Mouse (Mus musculus): ENCODE results near the gene Ecpas. TPM values are rescaled to one million over a fixed set of nuclear protein-coding genes. Genes with fewer than 3 reads are reported as not detected.

The Ecpas gene
- polyA plus RNA-seq, 1 experiment from 2014 or later: 13.4 TPM

DNA sequence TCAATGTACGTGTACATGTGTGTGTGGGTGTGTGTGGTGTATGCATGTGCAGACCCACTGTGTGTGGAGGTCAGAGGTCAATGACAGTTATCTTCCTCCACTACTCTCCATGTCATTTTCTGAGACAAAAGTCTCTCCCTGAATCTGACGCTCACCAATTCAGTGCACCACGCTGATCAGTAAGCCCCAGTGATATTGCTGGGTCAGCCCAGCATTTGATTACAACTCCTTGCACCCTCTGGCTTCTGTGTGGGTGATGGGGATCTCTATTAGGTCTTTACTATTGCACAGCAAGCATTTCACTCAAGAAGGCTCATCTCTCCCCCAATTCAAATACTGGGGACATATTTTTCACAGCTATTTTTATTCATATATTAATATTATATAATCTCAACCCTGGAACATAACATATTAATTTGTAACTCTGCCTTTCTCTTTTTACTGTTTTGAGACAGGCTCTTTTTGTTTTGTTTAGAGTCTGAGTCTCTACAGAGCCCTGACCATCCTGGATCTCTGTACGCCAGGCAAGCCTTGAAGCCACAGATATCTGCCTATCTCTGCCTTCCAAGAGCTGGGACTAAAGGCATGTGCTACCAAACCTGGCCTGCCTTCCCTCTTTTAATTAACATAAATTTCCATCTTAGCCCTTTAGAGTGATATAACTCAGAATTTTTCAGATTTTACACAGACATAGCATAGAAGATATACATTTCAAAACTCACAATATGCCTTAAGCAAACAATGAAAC is 22.3 kb downstream of the Ecpas start:
- TF ChIP-seq EP300 (optimal IDR thresholded peaks at IDR 0.05) (no peak), CTCF (IDR thresholded peaks at IDR 0.05; ENCODE audit: low read depth) (no peak)
- no peak overlapping the region for H3K4me2 ChIP-seq (replicated peaks; ENCODE audit: low read depth)
- H3K27me3 ChIP-seq (ENCODE audit: control insufficient read depth, insufficient read depth, low read length): no peaks in the 10 kb centered on the region
- no peaks in the 10 kb centered on the region for H3K4me1 ChIP-seq (replicated peaks; ENCODE audit: control insufficient read depth, insufficient read depth)
- ATAC-seq (ENCODE audit: low FRiP score, low TSS enrichment) (no peak), DNase-seq (ENCODE audit: low spot score) (no peak)
- 92% methylated on average over 4 of the region's 4 CpGs for WGBS
- no peak overlapping the region for H3K9ac ChIP-seq (ENCODE audit: low read length)
- no peaks in the 10 kb centered on the region for H3K9me3 ChIP-seq (ENCODE audit: control insufficient read depth, low read length)
- no peaks in the 10 kb centered on the region for H3K36me3 ChIP-seq (ENCODE audit: control insufficient read depth, insufficient read depth, low read length)
- H3K27ac ChIP-seq (replicated peaks): no peak overlapping the region
- no peak overlapping the region for H3K4me3 ChIP-seq (ENCODE audit: low read depth, low read length)

DNA sequence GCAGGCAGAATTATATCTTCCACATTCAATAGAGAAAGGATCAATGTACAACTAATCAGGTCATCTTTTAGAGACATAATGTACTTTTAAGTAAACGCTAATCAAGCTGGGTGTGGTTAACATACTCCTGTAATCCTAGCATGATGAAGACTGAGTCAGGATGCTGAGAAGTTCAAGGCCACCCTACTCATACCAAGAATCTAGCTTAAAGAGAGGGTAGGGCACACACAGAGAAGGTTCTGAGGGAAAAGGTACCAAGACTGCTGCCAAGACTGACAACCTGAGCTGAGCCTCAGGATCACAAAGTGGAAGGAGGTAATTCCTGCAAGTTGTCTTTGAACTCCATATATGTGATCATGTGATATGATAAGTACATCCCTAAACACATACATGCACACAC is 24.0 kb downstream of the Ecpas start:
- Histone ChIP-seq H3K36me3 (ENCODE audit: control insufficient read depth, insufficient read depth, low read length) (no peaks in the 10 kb centered on the region), H3K4me2 (replicated peaks; ENCODE audit: low read depth) (no peak overlapping the region), H3K9ac (ENCODE audit: low read length) (no peak overlapping the region), H3K4me1 (replicated peaks; ENCODE audit: control insufficient read depth, insufficient read depth) (no peaks in the 10 kb centered on the region), H3K27ac (replicated peaks) (no peak overlapping the region), H3K27me3 (ENCODE audit: control insufficient read depth, insufficient read depth, low read length) (no peaks in the 10 kb centered on the region), H3K4me3 (ENCODE audit: low read depth, low read length) (no peak overlapping the region), H3K9me3 (ENCODE audit: control insufficient read depth, low read length) (no peaks in the 10 kb centered on the region)
- DNase-seq (ENCODE audit: low spot score) (no peak), ATAC-seq (ENCODE audit: low FRiP score, low TSS enrichment) (no peak)
- 73% methylated on average over 1 of the region's 1 CpGs for WGBS
- no peak for TF ChIP-seq EP300 (optimal IDR thresholded peaks at IDR 0.05)
- TF ChIP-seq CTCF (IDR thresholded peaks at IDR 0.05; ENCODE audit: low read depth): no peak

GRCm38 (mm10) chr4:58887626-58888025 is 24.9 kb downstream of the Ecpas start:
- DNase-seq (ENCODE audit: low spot score) (no peak), ATAC-seq (ENCODE audit: low FRiP score, low TSS enrichment) (no peak)
- TF ChIP-seq CTCF (IDR thresholded peaks at IDR 0.05; ENCODE audit: low read depth) (peak; percentile 22), EP300 (optimal IDR thresholded peaks at IDR 0.05) (no peak)
- Histone ChIP-seq H3K4me1 (replicated peaks; ENCODE audit: control insufficient read depth, insufficient read depth) (no peaks in the 10 kb centered on the region), H3K9ac (ENCODE audit: low read length) (no peak overlapping the region), H3K27ac (replicated peaks) (no peak overlapping the region), H3K27me3 (ENCODE audit: control insufficient read depth, insufficient read depth, low read length) (no peaks in the 10 kb centered on the region), H3K4me3 (ENCODE audit: low read depth, low read length) (no peak overlapping the region), H3K4me2 (replicated peaks; ENCODE audit: low read depth) (no peak overlapping the region), H3K9me3 (ENCODE audit: control insufficient read depth, low read length) (no peaks in the 10 kb centered on the region), H3K36me3 (ENCODE audit: control insufficient read depth, insufficient read depth, low read length) (no peaks in the 10 kb centered on the region)
- 80% methylated on average over 3 of the region's 3 CpGs for WGBS

- no peak overlapping the region for H3K4me3 ChIP-seq (ENCODE audit: low read depth, low read length)
- no peak for TF ChIP-seq EP300 (optimal IDR thresholded peaks at IDR 0.05)
- H3K9ac ChIP-seq (ENCODE audit: low read length): no peak overlapping the region
- no peaks in the 10 kb centered on the region for H3K36me3 ChIP-seq (ENCODE audit: control insufficient read depth, insufficient read depth, low read length)
- no peak overlapping the region for H3K4me2 ChIP-seq (replicated peaks; ENCODE audit: low read depth)
- H3K27me3 ChIP-seq (ENCODE audit: control insufficient read depth, insufficient read depth, low read length): no peaks in the 10 kb centered on the region
- no peaks in the 10 kb centered on the region for H3K4me1 ChIP-seq (replicated peaks; ENCODE audit: control insufficient read depth, insufficient read depth)
- ATAC-seq (ENCODE audit: low FRiP score, low TSS enrichment): no peak
- WGBS: 85% methylated on average over 3 of the region's 3 CpGs
- DNase-seq (ENCODE audit: low spot score): no peak
- no peak overlapping the region for H3K27ac ChIP-seq (replicated peaks)
- no peaks in the 10 kb centered on the region for H3K9me3 ChIP-seq (ENCODE audit: control insufficient read depth, low read length)
Measured at GRCm38 (mm10) chr4:58886778-58887177, 25.8 kb downstream of the Ecpas start.

DNA sequence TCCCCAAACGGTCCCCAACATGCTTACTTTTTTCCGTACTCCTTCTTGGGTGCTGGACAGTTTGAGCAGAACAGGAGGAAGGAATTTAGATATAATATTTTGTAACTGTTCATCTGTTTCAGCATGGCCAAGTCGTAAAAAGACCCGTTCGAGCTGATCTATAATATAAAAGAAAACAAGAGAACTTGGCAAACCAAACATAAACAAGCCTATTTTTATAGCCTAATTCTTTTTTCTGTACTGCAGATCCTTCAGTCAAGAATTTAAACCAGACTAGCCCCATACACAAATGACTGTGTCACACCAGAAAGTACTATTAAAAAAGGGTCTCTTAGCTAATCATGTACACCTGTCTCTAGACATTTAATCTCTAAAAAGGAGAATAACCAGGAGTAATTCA is 27.2 kb downstream of the Ecpas start:
- Histone ChIP-seq H3K4me2 (replicated peaks; ENCODE audit: low read depth) (no peak overlapping the region), H3K9me3 (ENCODE audit: control insufficient read depth, low read length) (no peaks in the 10 kb centered on the region), H3K27me3 (ENCODE audit: control insufficient read depth, insufficient read depth, low read length) (no peaks in the 10 kb centered on the region), H3K36me3 (ENCODE audit: control insufficient read depth, insufficient read depth, low read length) (no peaks in the 10 kb centered on the region), H3K4me1 (replicated peaks; ENCODE audit: control insufficient read depth, insufficient read depth) (no peaks in the 10 kb centered on the region), H3K9ac (ENCODE audit: low read length) (no peak overlapping the region), H3K4me3 (ENCODE audit: low read depth, low read length) (no peak overlapping the region), H3K27ac (replicated peaks) (no peak overlapping the region)
- WGBS: 42% methylated on average over 5 of the region's 5 CpGs
- TF ChIP-seq CTCF (IDR thresholded peaks at IDR 0.05; ENCODE audit: low read depth): no peak
- DNase-seq (ENCODE audit: low spot score) (no peak), ATAC-seq (ENCODE audit: low FRiP score, low TSS enrichment) (no peak)

GRCm38 (mm10) chr4:58883841-58884240 is 28.7 kb downstream of the Ecpas start:
- no peak for ATAC-seq (ENCODE audit: low FRiP score, low TSS enrichment)
- WGBS: 74% methylated on average over 2 of the region's 2 CpGs
- Histone ChIP-seq H3K4me3 (ENCODE audit: low read depth, low read length) (no peak overlapping the region), H3K27ac (replicated peaks) (no peak overlapping the region), H3K9ac (ENCODE audit: low read length) (no peak overlapping the region), H3K9me3 (ENCODE audit: control insufficient read depth, low read length) (no peaks in the 10 kb centered on the region), H3K27me3 (ENCODE audit: control insufficient read depth, insufficient read depth, low read length) (no peaks in the 10 kb centered on the region), H3K36me3 (ENCODE audit: control insufficient read depth, insufficient read depth, low read length) (no peaks in the 10 kb centered on the region), H3K4me2 (replicated peaks; ENCODE audit: low read depth) (no peak overlapping the region), H3K4me1 (replicated peaks; ENCODE audit: control insufficient read depth, insufficient read depth) (no peaks in the 10 kb centered on the region)
- DNase-seq (ENCODE audit: low spot score): no peak
- no peak for TF ChIP-seq CTCF (IDR thresholded peaks at IDR 0.05; ENCODE audit: low read depth)
- TF ChIP-seq EP300 (optimal IDR thresholded peaks at IDR 0.05): no peak

Measured in stomach, postnatal 0 days (tissue).